Mouse (Mus musculus) erythroblast, embryonic 14.5 days (primary cell): Measurements from ENCODE around the gene Eif4ebp2. TPM values are rescaled to one million over a fixed set of nuclear protein-coding genes. Genes with fewer than 3 reads are reported as not detected.

Experiments
- H3K27me3 ChIP-seq: 2 replicates; pipeline ENCODE4 v1.6.1; 2012; ENCODE audit warnings: inconsistent platforms; ENCODE audit not compliant: control insufficient read depth
- H3K36me3 ChIP-seq: 2 replicates; pipeline ENCODE4 v1.6.1; 2012; ENCODE audit warnings: mild to moderate bottlenecking, inconsistent platforms; ENCODE audit not compliant: control insufficient read depth
- H3K4me1 ChIP-seq: 2 replicates; pipeline ENCODE4 v1.6.1; 2012; ENCODE audit warnings: inconsistent platforms; ENCODE audit not compliant: control insufficient read depth
- H3K4me3 ChIP-seq: replicated peaks from 2 replicates; pipeline ENCODE3; 2012; ENCODE audit warnings: moderate library complexity, mild to moderate bottlenecking, inconsistent platforms
- H3K9me3 ChIP-seq: 2 replicates; pipeline ENCODE4 v1.6.1; 2012; ENCODE audit warnings: low read length, inconsistent platforms, mixed read lengths; ENCODE audit not compliant: control insufficient read depth
- GATA1 ChIP-seq: IDR thresholded peaks from 2 replicates; pipeline ENCODE4 v1.6.1; 2012; ENCODE audit warnings: low read length, inconsistent platforms, mixed read lengths
- TAL1 ChIP-seq: IDR thresholded peaks from 3 replicates; pipeline ENCODE4 v1.6.1; 2012; ENCODE audit warnings: low read length, inconsistent platforms, mixed read lengths
- polyA plus RNA-seq: library from polyadenylated mRNA; stranded (reverse); fragments of >175 nt; gene quantifications from 2 replicates; pipeline ENCODE4 v1.2.3, GENCODE M21; 2012

Eif4ebp2 gene
- polyA plus RNA-seq, 1 experiment: 6.5 TPM

DNA sequence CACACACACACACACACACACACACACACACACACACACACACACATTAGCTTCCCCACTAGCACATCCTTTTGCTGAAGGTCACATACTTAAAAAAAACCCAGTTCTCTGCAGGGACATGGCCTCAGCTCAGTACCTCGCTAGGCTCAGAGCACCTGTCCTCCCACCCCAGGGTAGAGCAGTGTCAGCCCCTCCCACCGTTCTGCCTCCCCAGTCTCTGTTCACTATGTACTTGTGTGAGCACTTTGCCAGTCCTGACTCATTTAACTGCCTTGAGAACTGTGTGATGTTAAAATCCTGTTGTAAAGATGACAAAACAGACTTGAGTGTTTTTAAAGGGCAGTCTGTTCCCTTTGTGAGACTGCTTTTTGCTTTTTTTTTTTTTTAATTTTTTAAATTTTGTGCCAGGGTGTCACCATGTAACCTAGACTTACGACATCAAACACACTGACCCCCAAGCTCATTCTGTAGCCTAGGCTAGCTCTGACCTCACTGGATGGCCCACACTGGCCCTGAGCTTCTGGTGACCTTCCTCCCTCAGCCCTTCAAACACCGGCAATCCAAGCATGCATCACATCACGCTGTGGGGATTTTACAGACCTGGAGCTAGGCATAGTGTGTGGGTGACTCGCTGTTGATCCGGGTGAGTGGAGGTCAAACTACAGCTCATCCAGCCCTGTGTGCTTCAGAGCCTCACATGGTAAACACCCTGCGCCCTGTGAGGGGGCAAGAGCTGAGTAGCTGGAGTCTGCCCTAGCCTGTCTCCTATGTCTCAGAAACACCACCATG is 34.3 kb upstream of the Eif4ebp2 start:
- Histone ChIP-seq H3K36me3 (peaks cover 33% of the 10 kb centered on the region), H3K27me3 (no peaks in the 10 kb centered on the region), H3K9me3 (no peaks in the 10 kb centered on the region), H3K4me1 (peaks cover 57% of the 10 kb centered on the region), H3K4me3 (no peak overlapping the region)
- TF ChIP-seq TAL1 (no peak), GATA1 (no peak)

- Histone ChIP-seq H3K36me3 (peaks cover 30% of the 10 kb centered on the region), H3K9me3 (no peaks in the 10 kb centered on the region), H3K4me3 (no peak overlapping the region), H3K27me3 (no peaks in the 10 kb centered on the region), H3K4me1 (peaks cover 40% of the 10 kb centered on the region)
- no peak for TF ChIP-seq TAL1
- no peak for TF ChIP-seq GATA1
Observed at GRCm38 (mm10) chr10:61484801-61485200, 32.3 kb upstream of the Eif4ebp2 start.

DNA sequence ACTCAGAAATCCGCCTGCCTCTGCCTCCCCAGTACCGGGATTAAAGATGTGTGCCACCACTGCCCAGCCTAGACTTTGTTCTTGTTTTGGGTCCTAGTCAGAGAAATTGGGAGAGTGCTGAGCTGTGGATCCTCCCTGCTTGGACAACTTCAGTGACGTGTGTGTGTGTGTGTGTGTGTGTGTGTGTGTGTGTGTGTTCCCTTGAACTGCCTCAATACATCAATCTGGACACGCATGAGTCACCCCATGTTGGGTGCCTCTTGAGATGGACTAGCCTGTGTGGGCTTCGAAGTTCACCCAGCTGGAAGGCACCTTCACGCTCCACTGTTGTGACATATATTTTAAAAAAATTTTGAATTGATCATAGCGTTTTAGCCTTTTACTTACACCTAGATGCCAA is 30.3 kb upstream of the Eif4ebp2 start:
- H3K9me3 ChIP-seq: no peaks in the 10 kb centered on the region
- H3K36me3 ChIP-seq: peaks cover 28% of the 10 kb centered on the region
- no peaks in the 10 kb centered on the region for H3K27me3 ChIP-seq
- no peak overlapping the region for H3K4me3 ChIP-seq
- H3K4me1 ChIP-seq: peaks cover 40% of the 10 kb centered on the region
- TF ChIP-seq GATA1 (no peak), TAL1 (no peak)

DNA sequence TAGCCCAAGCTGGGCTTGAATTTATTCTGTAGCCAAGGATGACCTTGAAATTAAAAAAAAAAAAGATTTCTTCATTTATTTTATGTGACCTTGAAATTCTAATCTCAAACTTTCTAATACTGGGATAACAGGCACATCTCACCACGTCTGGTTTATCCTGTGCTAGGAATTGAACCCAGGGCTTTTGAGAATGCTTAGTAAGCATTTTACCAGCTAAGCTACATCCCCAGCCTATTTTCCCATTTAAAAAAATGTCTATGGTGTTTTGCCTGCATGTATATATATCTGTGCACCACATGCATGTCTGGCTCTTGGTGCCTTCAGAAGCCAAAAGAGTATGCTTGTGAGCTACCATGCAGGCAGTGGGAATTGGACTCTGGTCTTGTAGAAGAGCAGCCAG is 28.0 kb upstream of the Eif4ebp2 start:
- TF ChIP-seq GATA1 (no peak), TAL1 (no peak)
- Histone ChIP-seq H3K4me3 (no peak overlapping the region), H3K4me1 (peaks cover 52% of the 10 kb centered on the region), H3K36me3 (peaks cover 25% of the 10 kb centered on the region), H3K9me3 (no peaks in the 10 kb centered on the region), H3K27me3 (no peaks in the 10 kb centered on the region)

- no peaks in the 10 kb centered on the region for H3K9me3 ChIP-seq
- no peaks in the 10 kb centered on the region for H3K27me3 ChIP-seq
- H3K36me3 ChIP-seq: peaks cover 25% of the 10 kb centered on the region
- peaks cover 55% of the 10 kb centered on the region for H3K4me1 ChIP-seq
- H3K4me3 ChIP-seq: no peak overlapping the region
- no peak for TF ChIP-seq TAL1
- TF ChIP-seq GATA1: no peak
Observed at GRCm38 (mm10) chr10:61479927-61480326, 27.5 kb upstream of the Eif4ebp2 start.

- Histone ChIP-seq H3K27me3 (no peaks in the 10 kb centered on the region), H3K4me1 (peaks cover 56% of the 10 kb centered on the region), H3K4me3 (no peak overlapping the region), H3K9me3 (no peaks in the 10 kb centered on the region), H3K36me3 (peaks cover 22% of the 10 kb centered on the region)
- no peak for TF ChIP-seq TAL1
- TF ChIP-seq GATA1: no peak
Observed at GRCm38 (mm10) chr10:61479461-61479860, 27.0 kb upstream of the Eif4ebp2 start.

DNA sequence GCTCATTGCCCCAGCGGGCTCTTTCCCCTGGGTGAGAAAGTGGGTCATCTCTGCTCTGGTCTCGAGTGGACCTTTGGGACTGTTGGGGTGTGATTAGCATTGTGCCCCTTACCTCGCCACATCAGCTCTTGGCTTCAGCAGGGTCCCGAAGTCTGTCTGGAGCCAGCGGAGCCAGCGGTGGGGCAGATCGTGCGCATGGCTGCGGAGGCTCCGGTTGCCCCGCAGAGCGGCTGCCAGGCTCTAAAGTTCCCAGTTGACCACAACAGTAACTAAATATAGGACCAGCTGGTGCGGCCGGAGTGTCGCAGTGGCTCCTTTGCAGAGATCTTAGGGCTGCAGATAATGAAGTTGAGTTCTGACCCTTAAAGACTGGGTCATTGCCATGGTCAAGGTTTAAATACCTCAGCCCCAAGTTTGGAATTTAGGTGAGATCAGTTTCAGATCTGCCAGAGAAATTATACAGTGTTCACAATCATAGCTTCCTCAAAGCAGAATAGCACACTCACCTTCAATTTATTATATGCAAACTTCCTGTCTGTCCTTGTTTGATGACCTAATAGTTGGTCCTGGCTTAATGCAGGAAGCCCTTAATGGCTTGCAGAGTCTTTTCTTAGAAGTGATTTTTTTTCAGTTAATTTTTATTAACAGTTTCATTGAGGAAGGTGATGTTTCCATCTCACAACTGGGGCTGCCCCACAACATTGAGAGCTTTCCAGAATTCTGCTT is 24.1 kb upstream of the Eif4ebp2 start:
- peaks cover 10% of the 10 kb centered on the region for H3K36me3 ChIP-seq
- TF ChIP-seq TAL1 (no peak), GATA1 (no peak)
- peak overlapping the region; percentile 87 for H3K4me3 ChIP-seq
- peaks cover 49% of the 10 kb centered on the region for H3K4me1 ChIP-seq
- H3K27me3 ChIP-seq: no peaks in the 10 kb centered on the region; the same call in 1 of the 2 replicates
- 0 out of 2 replicates have a peak, but pooled peaks cover 2% of the 10 kb centered on the region for H3K9me3 ChIP-seq

- H3K4me3 ChIP-seq: peak within 1 kb of the TSS; percentile 87
- peaks cover 49% of the 10 kb centered on the region for H3K4me1 ChIP-seq
- TF ChIP-seq GATA1: no peak
- TF ChIP-seq TAL1: no peak
- no peaks in the 10 kb centered on the region; the same call in none of the 2 replicates for H3K27me3 ChIP-seq
- 0 out of 2 replicates have a peak, but pooled peaks cover 2% of the 10 kb centered on the region for H3K9me3 ChIP-seq
- peaks cover 8% of the 10 kb centered on the region for H3K36me3 ChIP-seq
Observed at GRCm38 (mm10) chr10:61475594-61476439, 23.4 kb upstream of the Eif4ebp2 start, which contains the start of gene Lrrc20. Gene Lrrc20, plus strand, starts transcription at chr10:61475801.
